Mouse (Mus musculus) lung, embryonic 14.5 days (tissue): ENCODE data around the gene Ehhadh. TPM values are rescaled to one million over a fixed set of nuclear protein-coding genes. Genes with fewer than 3 reads are reported as not detected.
"Not testable (repeated sequence)": the region's sequence is repeated elsewhere in the genome, so short reads cannot be mapped to it uniquely, and the experiment has no call there.

Experiments used
- ATAC-seq: fragments of 200-750 bp; cut with Nextera tagmentation; 2 replicates; pipeline ENCODE4 v1.8.0; 2017; ENCODE audit warnings: mild to moderate bottlenecking, moderate TSS enrichment, moderate library complexity; ENCODE audit not compliant: insufficient read depth
- DNase-seq: peaks from one replicate; pipeline ENCODE4 v3.0.0-alpha.2; 2015
- H3K27ac ChIP-seq: fragments of 300-500 bp; sonication (generic); 2 replicates; pipeline ENCODE4 v1.5.1; 2014; ENCODE audit warnings: low read depth, mild to moderate bottlenecking, moderate library complexity
- H3K27me3 ChIP-seq: fragments of 300-500 bp; sonication (generic); 2 replicates; pipeline ENCODE4 v1.6.1; 2014; ENCODE audit warnings: low read length, control low read depth; ENCODE audit not compliant: insufficient read depth
- H3K36me3 ChIP-seq: fragments of 300-500 bp; sonication (generic); 2 replicates; pipeline ENCODE4 v1.6.1; 2014; ENCODE audit warnings: control low read depth; ENCODE audit not compliant: insufficient read depth
- H3K4me1 ChIP-seq: fragments of 300-500 bp; sonication (generic); 2 replicates; pipeline ENCODE4 v1.6.1; 2014; ENCODE audit warnings: antibody characterized with exemption, control low read depth; ENCODE audit not compliant: insufficient read depth
- H3K4me2 ChIP-seq: fragments of 300-500 bp; sonication (generic); 2 replicates; pipeline ENCODE4 v1.6.1; 2014; ENCODE audit warnings: mild to moderate bottlenecking
- H3K4me3 ChIP-seq: fragments of 300-500 bp; sonication (generic); 2 replicates; pipeline ENCODE4 v1.5.1; 2014; ENCODE audit warnings: low read depth, low read length
- H3K9ac ChIP-seq: fragments of 300-500 bp; sonication (generic); 2 replicates; pipeline ENCODE4 v1.6.1; 2014
- H3K9me3 ChIP-seq: fragments of 300-500 bp; sonication (generic); 2 replicates; pipeline ENCODE4 v1.6.1; 2016; ENCODE audit warnings: low read depth, low read length, control low read depth
- CTCF ChIP-seq: IDR thresholded peaks from 2 replicates; pipeline ENCODE4 v1.5.1; 2016; ENCODE audit warnings: antibody characterized with exemption, low read depth
- WGBS: fragments of 180-500 bp; shearing (Covaris S2); extraction: QIAGEN DNeasy Blood & Tissue Kit; methylation state at CpG from one replicate; pipeline ENCODE4 v1.1.7; 2014; 5-methylcytosine and 5-hydroxymethylcytosine counted together
- polyA plus RNA-seq: library from polyadenylated mRNA; unstranded; fragments of >200 nt; fragmentation: Nextera tagmentation; extraction: Ambion mirVana; gene quantifications from 2 replicates; pipeline ENCODE4 v1.2.1, GENCODE M21; 2014

The Ehhadh gene
- polyA plus RNA-seq, 1 experiment from 2014 or later, result 1.6 TPM

- H3K4me1 ChIP-seq, result no peaks in the 10 kb centered on the region
- H3K27me3 ChIP-seq, result no peaks in the 10 kb centered on the region
- peak overlapping the region; percentile 75 for H3K4me2 ChIP-seq
- H3K36me3 ChIP-seq, result no peaks in the 10 kb centered on the region
- DNase-seq (no peak), ATAC-seq (no peak)
- H3K9me3 ChIP-seq, result no peaks in the 10 kb centered on the region
- H3K9ac ChIP-seq, result peak overlapping the region; percentile 76
- TF ChIP-seq CTCF, result no peak
- WGBS, result 3% methylated on average over 14 of the region's 14 CpGs
- H3K4me3 ChIP-seq, result peak overlapping the region; percentile 76
- peak overlapping the region; percentile 86 for H3K27ac ChIP-seq
Observed at GRCm38 (mm10) chr16:21794697-21795045, 7.1 kb upstream of the Ehhadh start.

- 2% methylated on average over 47 of the region's 47 CpGs for WGBS
- Histone ChIP-seq H3K9ac (peak within 1 kb of the TSS; percentile 76), H3K36me3 (no peaks in the 10 kb centered on the region), H3K9me3 (no peaks in the 10 kb centered on the region), H3K4me1 (no peaks in the 10 kb centered on the region), H3K4me3 (peak within 1 kb of the TSS; percentile 76), H3K4me2 (peak within 1 kb of the TSS; percentile 75), H3K27me3 (no peaks in the 10 kb centered on the region), H3K27ac (peak within 1 kb of the TSS; percentile 86)
- ATAC-seq (peak; percentile 99), DNase-seq (peak; percentile 99)
- TF ChIP-seq CTCF, result no peak; the same call in 1 of the 2 replicates
Observed at GRCm38 (mm10) chr16:21793875-21794696, 6.5 kb upstream of the Ehhadh start, which contains the start of gene Map3k13. Map3k13 (plus strand) TSS chr16:21794346.

DNA sequence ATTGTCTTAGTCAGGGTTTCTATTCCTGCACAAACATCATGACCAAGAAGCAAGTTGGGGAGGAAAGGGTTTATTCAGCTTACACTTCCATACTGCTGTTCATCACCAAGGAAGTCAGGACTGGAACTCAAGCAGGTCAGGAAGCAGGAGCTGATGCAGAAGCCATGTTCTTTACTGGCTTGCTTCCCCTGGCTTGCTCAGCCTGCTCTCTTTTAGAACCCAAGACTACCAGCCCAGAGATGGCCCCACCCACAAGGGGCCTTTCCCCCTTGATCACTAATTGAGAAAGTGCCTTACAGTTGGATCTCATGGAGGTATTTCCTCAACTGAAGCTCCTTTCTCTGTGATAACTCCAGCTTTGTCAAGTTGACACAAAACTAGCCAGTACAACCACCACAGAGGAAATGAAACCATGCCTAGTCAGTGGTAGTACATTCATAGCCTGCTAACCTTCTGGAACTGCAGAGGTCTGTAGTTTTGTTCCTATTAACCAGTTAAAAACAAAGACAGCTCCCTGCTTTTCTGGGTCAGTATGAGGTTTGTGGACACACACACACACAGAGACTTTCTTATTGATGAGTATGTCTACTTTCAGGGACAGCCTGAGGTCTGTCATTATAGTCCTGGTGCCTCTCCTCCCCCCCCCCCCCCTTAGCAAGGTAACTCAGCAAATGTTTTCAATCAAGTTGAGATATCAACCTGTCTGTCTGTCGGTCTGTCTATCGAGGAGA is 5.6 kb upstream of the Ehhadh start:
- not testable (repeated sequence) for H3K36me3 ChIP-seq, H3K4me1 ChIP-seq, H3K27me3 ChIP-seq, DNase-seq, H3K9me3 ChIP-seq, ATAC-seq
- H3K9ac ChIP-seq, result peak overlapping the region; percentile 76
- H3K27ac ChIP-seq, result 0 out of 2 replicates have a peak overlapping the region, but pooled peaks have one; percentile 86
- 16% methylated on average over 2 of the region's 2 CpGs for WGBS
- peak overlapping the region; percentile 76 for H3K4me3 ChIP-seq
- H3K4me2 ChIP-seq, result peak overlapping the region; percentile 75

GRCm38 (mm10) chr16:21791779-21792178 is 4.2 kb upstream of the Ehhadh start:
- Histone ChIP-seq H3K4me2 (no peak overlapping the region), H3K4me1 (no peaks in the 10 kb centered on the region), H3K9me3 (no peaks in the 10 kb centered on the region), H3K36me3 (no peaks in the 10 kb centered on the region), H3K9ac (no peak overlapping the region), H3K4me3 (no peak overlapping the region), H3K27me3 (no peaks in the 10 kb centered on the region), H3K27ac (no peak overlapping the region)
- ATAC-seq (no peak), DNase-seq (no peak)
- TF ChIP-seq CTCF, result no peak
- whole genome bisulfite sequencing, result 48% methylated on average over 3 of the region's 3 CpGs

GRCm38 (mm10) chr16:21790469-21790868 is 2.9 kb upstream of the Ehhadh start:
- TF ChIP-seq CTCF, result no peak
- H3K4me1 ChIP-seq, result no peaks in the 10 kb centered on the region
- H3K27ac ChIP-seq, result no peak overlapping the region
- 13% methylated on average over 1 of the region's 1 CpGs for WGBS
- H3K36me3 ChIP-seq, result no peaks in the 10 kb centered on the region
- H3K4me2 ChIP-seq, result no peak overlapping the region
- ATAC-seq (no peak), DNase-seq (no peak)
- H3K9ac ChIP-seq, result no peak overlapping the region
- H3K9me3 ChIP-seq, result no peaks in the 10 kb centered on the region
- H3K4me3 ChIP-seq, result no peak overlapping the region
- H3K27me3 ChIP-seq, result no peaks in the 10 kb centered on the region

DNA sequence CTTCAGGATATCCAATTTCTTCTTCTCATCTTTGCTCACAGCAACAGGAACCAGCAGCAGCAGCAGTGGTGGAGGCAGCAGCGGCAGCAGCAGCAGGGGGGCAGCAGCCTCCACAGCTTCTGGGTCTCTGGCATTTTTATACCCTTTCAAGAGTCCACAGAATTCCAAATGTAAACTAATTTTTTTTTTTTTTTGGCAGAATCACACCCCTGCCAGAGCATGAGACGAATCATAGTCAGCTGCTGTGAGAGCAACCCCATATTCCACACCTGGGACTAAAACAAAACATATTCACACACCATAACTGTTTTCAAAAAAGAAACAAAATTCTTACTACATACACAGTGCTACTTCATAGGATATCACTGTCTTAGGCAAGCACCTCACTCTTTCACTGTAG is 1.6 kb upstream of the Ehhadh start:
- Histone ChIP-seq H3K36me3 (no peaks in the 10 kb centered on the region), H3K4me2 (no peak overlapping the region), H3K27ac (no peak overlapping the region), H3K4me1 (no peaks in the 10 kb centered on the region), H3K9me3 (no peaks in the 10 kb centered on the region), H3K9ac (no peak overlapping the region), H3K4me3 (no peak overlapping the region), H3K27me3 (no peaks in the 10 kb centered on the region)
- WGBS, result 64% methylated on average over 2 of the region's 2 CpGs
- no peak for TF ChIP-seq CTCF
- ATAC-seq (no peak), DNase-seq (no peak)

DNA sequence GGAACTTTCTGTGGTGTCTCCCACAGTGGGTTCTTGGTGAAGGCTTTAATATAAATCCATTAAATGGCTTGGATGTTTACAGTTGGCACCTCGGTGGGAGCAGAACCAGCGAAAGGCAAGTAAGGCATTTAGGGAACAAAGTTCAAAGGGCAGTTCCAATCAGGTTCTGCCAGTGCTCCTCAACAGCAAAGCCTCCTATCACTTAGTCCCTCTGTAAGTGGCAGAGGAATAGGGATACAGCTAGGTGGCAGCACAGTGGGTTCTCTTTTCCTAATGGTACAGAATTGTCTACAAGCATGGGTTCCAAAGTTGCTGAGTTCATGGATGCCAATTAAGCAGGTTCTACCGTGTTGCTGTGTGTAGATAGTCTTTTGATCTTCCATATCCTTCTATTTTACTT is 974 bp upstream of the Ehhadh start:
- no peak overlapping the region for H3K4me3 ChIP-seq
- no peak for ATAC-seq
- H3K27ac ChIP-seq, result no peak overlapping the region
- WGBS, result 44% methylated on average over 3 of the region's 3 CpGs
- H3K4me2 ChIP-seq, result no peak overlapping the region
- no peaks in the 10 kb centered on the region for H3K4me1 ChIP-seq
- no peaks in the 10 kb centered on the region for H3K36me3 ChIP-seq
- TF ChIP-seq CTCF, result peak; percentile 39
- H3K9me3 ChIP-seq, result no peaks in the 10 kb centered on the region
- no peak overlapping the region for H3K9ac ChIP-seq
- no peak for DNase-seq
- no peaks in the 10 kb centered on the region for H3K27me3 ChIP-seq
